In the genomic region with DNA sequence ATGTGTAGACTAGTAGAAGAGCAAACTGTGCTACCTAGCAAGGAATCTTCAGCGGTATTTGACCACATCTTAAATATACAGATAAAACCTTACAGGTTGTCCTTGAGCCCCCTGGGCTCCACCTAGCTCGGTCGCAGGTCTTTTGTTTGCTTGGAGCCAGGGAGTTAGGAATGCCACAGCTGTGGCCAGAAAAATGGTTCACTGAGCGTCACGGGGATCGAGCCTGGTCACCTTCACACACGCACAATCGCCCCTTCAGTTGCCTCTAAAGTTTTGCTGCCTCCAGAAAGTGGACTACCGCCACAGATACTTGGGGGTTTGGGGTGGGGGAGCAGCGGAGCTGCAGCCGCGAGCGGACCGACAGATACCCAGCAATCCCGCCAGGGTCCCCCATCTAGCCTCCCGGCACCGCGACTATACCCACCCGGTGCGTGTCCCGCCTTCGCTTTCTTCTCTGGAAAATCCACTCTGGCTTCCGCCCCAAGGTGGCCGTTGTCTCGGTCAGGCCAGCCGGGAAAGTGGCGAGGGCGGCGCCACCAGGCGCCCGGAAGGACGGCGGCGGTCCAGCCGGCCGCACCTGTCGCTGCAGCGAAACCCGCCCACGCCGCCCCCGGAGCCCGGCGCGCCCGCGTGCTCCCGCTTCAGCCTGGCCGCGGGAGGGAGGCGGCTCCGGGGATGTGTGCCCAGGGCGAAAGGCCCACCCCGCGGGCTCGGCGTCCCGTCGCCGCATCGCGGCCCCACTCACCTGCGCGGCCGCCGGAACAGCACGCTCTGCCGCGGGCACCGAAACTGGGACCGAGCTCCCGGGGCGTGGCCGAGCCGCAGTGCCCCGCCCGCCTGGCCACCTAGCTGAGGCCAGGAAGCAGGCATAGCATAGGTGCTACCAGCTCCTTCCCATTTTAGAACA, we compare ENCODE assay signal across 9 mouse cellular contexts. TPM values are rescaled to one million over a fixed set of nuclear protein-coding genes. Genes with fewer than 3 reads are reported as not detected.
A peak's percentile ranks its signal among the peaks of the same experiment; 100 is the strongest.
DNase-seq lines count a peak whose midpoint lies in the region; ATAC-seq and TF ChIP-seq lines count a peak whose summit lies in the region.
"Had no signal": no experiment of that assay in that cellular context is flagged by ENCODE, and none has a peak within 500 bp of the region (broad histone marks: within the 10 kb centered on the region; RNA-seq: fewer than 3 reads in every experiment).

Gene Marveld2 (minus strand): TSS at position 791 of the 907 bp plus-strand sequence.

- peaks cover 8% of the 10 kb centered on the region for H3K4me1 ChIP-seq in embryonic facial prominence, embryonic 10.5 days
- H3K4me1 ChIP-seq in heart, embryonic 12.5 days (replicated peaks) = no peaks in the 10 kb centered on the region
- H3K4me1 ChIP-seq in kidney, embryonic 14.5 days (ENCODE audit: control insufficient read depth, insufficient read depth, low read length) = no peaks in the 10 kb centered on the region
- 0 out of 4 replicates have a peak, but pooled peaks cover 2% of the 10 kb centered on the region in 2 experiments for H3K4me1 ChIP-seq in liver, embryonic 14.5 days (replicated peaks; ENCODE audit: control insufficient read depth in 2 of 2, insufficient read depth in 2 of 2, low read length in 1 of 2)
- H3K4me1 ChIP-seq in stomach, embryonic 16.5 days (ENCODE audit: control insufficient read depth, insufficient read depth, low read length) = no peaks in the 10 kb centered on the region

- TF ChIP-seq CTCF in liver, embryonic 14.5 days (IDR thresholded peaks at IDR 0.05; ENCODE audit: low read depth) = 0 out of 2 replicates have a peak, but pooled peaks have one; percentile 8

- peak; percentile 63 for ATAC-seq in heart, embryonic 12.5 days (ENCODE audit: insufficient number of reproducible peaks, low FRiP score)
- ATAC-seq in kidney, embryonic 14.5 days (ENCODE audit: low FRiP score, low TSS enrichment) = peak; percentile 87
- peak; percentile 77 for ATAC-seq in liver, embryonic 14.5 days (ENCODE audit: insufficient read depth)
- ATAC-seq in stomach, embryonic 16.5 days (ENCODE audit: insufficient read depth, low FRiP score) = peak; percentile 92
- ATAC-seq: Patski had no signal

- peak within 1 kb of the TSS; percentile 69 for H3K27ac ChIP-seq in embryonic facial prominence, embryonic 10.5 days (replicated peaks)
- no peak within 1 kb of the TSS for H3K27ac ChIP-seq in heart, embryonic 12.5 days (ENCODE audit: poor library complexity, severe bottlenecking)
- H3K27ac ChIP-seq in kidney, embryonic 14.5 days (ENCODE audit: low read depth, low read length) = peak within 1 kb of the TSS; percentile 32; the same call in 1 of the 2 replicates
- H3K27ac ChIP-seq in liver, embryonic 14.5 days = no peak within 1 kb of the TSS
- peak within 1 kb of the TSS; percentile 75 for H3K27ac ChIP-seq in stomach, embryonic 16.5 days (ENCODE audit: low read length)

- H3K4me2 ChIP-seq in heart, embryonic 12.5 days = peak within 1 kb of the TSS; percentile 99
- peak within 1 kb of the TSS; percentile 77 for H3K4me2 ChIP-seq in kidney, embryonic 14.5 days (replicated peaks; ENCODE audit: low read depth, low read length)
- peak within 1 kb of the TSS; percentile 93 for H3K4me2 ChIP-seq in liver, embryonic 14.5 days (ENCODE audit: low read depth)
- H3K4me2 ChIP-seq in stomach, embryonic 16.5 days (ENCODE audit: low read depth, low read length) = peak within 1 kb of the TSS; percentile 74

- H3K9ac ChIP-seq in heart, embryonic 12.5 days = peak within 1 kb of the TSS; percentile 79
- H3K9ac ChIP-seq in kidney, embryonic 14.5 days (ENCODE audit: low read depth, low read length) = peak within 1 kb of the TSS; percentile 63
- H3K9ac ChIP-seq in liver, embryonic 14.5 days (replicated peaks) = peak within 1 kb of the TSS; percentile 63
- peak within 1 kb of the TSS; percentile 83 for H3K9ac ChIP-seq in stomach, embryonic 16.5 days (ENCODE audit: low read length)

- H3K9me3 ChIP-seq in embryonic facial prominence, embryonic 10.5 days = no peaks in the 10 kb centered on the region
- no peaks in the 10 kb centered on the region for H3K9me3 ChIP-seq in heart, embryonic 12.5 days (replicated peaks)
- no peaks in the 10 kb centered on the region for H3K9me3 ChIP-seq in kidney, embryonic 14.5 days (ENCODE audit: control insufficient read depth, low read length)
- no peaks in the 10 kb centered on the region for H3K9me3 ChIP-seq in liver, embryonic 14.5 days (ENCODE audit: control insufficient read depth, low read length)
- H3K9me3 ChIP-seq in stomach, embryonic 16.5 days (replicated peaks; ENCODE audit: control insufficient read depth, low read length) = no peaks in the 10 kb centered on the region

- H3K36me3 ChIP-seq in embryonic facial prominence, embryonic 10.5 days (replicated peaks) = peaks cover 44% of the 10 kb centered on the region
- peaks cover 29% of the 10 kb centered on the region for H3K36me3 ChIP-seq in heart, embryonic 12.5 days
- peaks cover 19% of the 10 kb centered on the region; the same call in 1 of the 2 replicates for H3K36me3 ChIP-seq in kidney, embryonic 14.5 days (ENCODE audit: control insufficient read depth, insufficient read depth, low read length)
- peaks cover 10% of the 10 kb centered on the region for H3K36me3 ChIP-seq in liver, embryonic 14.5 days (replicated peaks; ENCODE audit: control insufficient read depth, insufficient read depth, low read depth)
- 0 out of 2 replicates have a peak, but pooled peaks cover 8% of the 10 kb centered on the region for H3K36me3 ChIP-seq in stomach, embryonic 16.5 days (ENCODE audit: control insufficient read depth, insufficient read depth, low read length)

- 2% methylated on average over 77 of the region's 77 CpGs for WGBS in embryonic facial prominence, embryonic 10.5 days
- 2% methylated on average over 76 of the region's 77 CpGs for WGBS in heart, embryonic 12.5 days
- 2% methylated on average over 62 of the region's 77 CpGs for WGBS in kidney, embryonic 14.5 days
- WGBS in liver, embryonic 14.5 days (ENCODE audit: insufficient replicate concordance) = 2% methylated on average over 77 of the region's 77 CpGs
- WGBS in stomach, embryonic 16.5 days = 2% methylated on average over 77 of the region's 77 CpGs

- peaks cover 27% of the 10 kb centered on the region for H3K27me3 ChIP-seq in embryonic facial prominence, embryonic 10.5 days (replicated peaks; ENCODE audit: low read depth, poor library complexity, severe bottlenecking)
- peaks cover 5% of the 10 kb centered on the region; the same call in 1 of the 2 replicates for H3K27me3 ChIP-seq in heart, embryonic 12.5 days (replicated peaks)
- H3K27me3 ChIP-seq in kidney, embryonic 14.5 days (ENCODE audit: control insufficient read depth, insufficient read depth, low read length) = peaks cover 9% of the 10 kb centered on the region; the same call in 1 of the 2 replicates
- peaks cover 4% of the 10 kb centered on the region for H3K27me3 ChIP-seq in liver, embryonic 14.5 days (ENCODE audit: control insufficient read depth, insufficient read depth, low read length)
- no peaks in the 10 kb centered on the region for H3K27me3 ChIP-seq in stomach, embryonic 16.5 days (ENCODE audit: control insufficient read depth, insufficient read depth, low read length)
- H3K27me3 ChIP-seq: Patski had no signal

- peak; percentile 5 to 23 for DNase-seq in layer of hippocampus, postnatal 25 days (ENCODE audit: extremely low spot score in 1 of 2, low spot score in 1 of 2)
- DNase-seq in layer of hippocampus, adult 9-11 months = no peak
- peak; percentile 61 for DNase-seq in embryonic facial prominence, embryonic 10.5 days (ENCODE audit: low spot score)
- DNase-seq in liver, embryonic 14.5 days (ENCODE audit: low read depth in 3 of 3, low spot score in 3 of 3) = no peak
- peak; percentile 27 to 46 for DNase-seq in natural killer cell, adult 2 months (ENCODE audit: low spot score in 2 of 2)

- H3K4me3 ChIP-seq in embryonic facial prominence, embryonic 10.5 days = peak within 1 kb of the TSS; percentile 75
- peak within 1 kb of the TSS; percentile 89 for H3K4me3 ChIP-seq in heart, embryonic 12.5 days
- H3K4me3 ChIP-seq in kidney, embryonic 14.5 days (ENCODE audit: low read length) = peak within 1 kb of the TSS; percentile 62
- H3K4me3 ChIP-seq in liver, embryonic 14.5 days (ENCODE audit: insufficient read depth in 1 of 2, low read depth in 2 of 2, low read length in 2 of 2) = peak within 1 kb of the TSS; percentile 64 to 74
- H3K4me3 ChIP-seq in stomach, embryonic 16.5 days (replicated peaks; ENCODE audit: low read length) = peak within 1 kb of the TSS; percentile 66

- no peak for TF ChIP-seq EP300 in liver, embryonic 14.5 days (IDR thresholded peaks at IDR 0.05; ENCODE audit: low read depth)

RNA-seq across cellular contexts. Expression of gene Marveld2, which starts in this region (rescaled TPM):
- total RNA-seq in layer of hippocampus, postnatal 25 days (2021) = 1 to 10 TPM; 1.1 to 1.2 TPM
- polyA plus RNA-seq in embryonic facial prominence, embryonic 10.5 days (2016; fragmentation: Nextera tagmentation; extraction: Ambion mirVana) = 6.0 and 6.2 TPM in 2 replicates
- 3.6 and 4.4 TPM in 2 replicates for polyA plus RNA-seq in heart, embryonic 12.5 days (2016; fragmentation: Nextera tagmentation; extraction: Ambion mirVana)
- 12.1 and 18.3 TPM in 2 replicates for polyA plus RNA-seq in kidney, embryonic 14.5 days (2014; fragmentation: Nextera tagmentation; extraction: Ambion mirVana)
- 3.0 and 4.0 TPM in 2 replicates for polyA plus RNA-seq in liver, embryonic 14.5 days (2012; rRNA removed)
- polyA plus RNA-seq in liver, embryonic 14.5 days (2014; fragmentation: Nextera tagmentation; extraction: Ambion mirVana) = 5.9 and 6.5 TPM in 2 replicates
- 19.0 and 21.6 TPM in 2 replicates for polyA plus RNA-seq in stomach, embryonic 16.5 days (2015; fragmentation: Nextera tagmentation; extraction: Ambion mirVana)

Comparison
In these comparisons a context has a peak if more than half of its experiments do, and no peak if none do; other contexts are left out.
1. DNase-seq: peak in layer of hippocampus, postnatal 25 days (2 of 2), embryonic facial prominence, embryonic 10.5 days (single experiment) and natural killer cell, adult 2 months (2 of 2); none in layer of hippocampus, adult 9-11 months (single experiment) and liver, embryonic 14.5 days (0 of 3).
2. H3K27ac ChIP-seq: peak in embryonic facial prominence, embryonic 10.5 days (single experiment), kidney, embryonic 14.5 days (single experiment) and stomach, embryonic 16.5 days (single experiment); none in heart, embryonic 12.5 days (single experiment) and liver, embryonic 14.5 days (single experiment).
3. Peak in every context shown above with its lines, with median percentiles within 50 percentile points of each other: H3K4me3 ChIP-seq, ATAC-seq, H3K4me2 ChIP-seq and H3K9ac ChIP-seq.